Mouse (Mus musculus) kidney, postnatal 0 days (tissue): ENCODE measurements around the gene Aars. TPM values are rescaled to one million over a fixed set of nuclear protein-coding genes. Genes with fewer than 3 reads are reported as not detected.

Source experiments
- ATAC-seq: fragments of 200-750 bp; cut with Nextera tagmentation; replicated peaks from 2 replicates; pipeline ENCODE4 v1.8.0; 2017; ENCODE audit warnings: low read depth, moderate number of reproducible peaks, moderate TSS enrichment, moderate library complexity; ENCODE audit not compliant: low FRiP score
- DNase-seq: peaks from one replicate; pipeline ENCODE4 v3.0.0-alpha.2; 2016; ENCODE audit warnings: low spot score
- H3K27ac ChIP-seq: fragments of 300-500 bp; sonication (generic); 2 replicates; pipeline ENCODE4 v1.5.1; 2014; ENCODE audit warnings: mild to moderate bottlenecking
- H3K27me3 ChIP-seq: fragments of 300-500 bp; sonication (generic); 2 replicates; pipeline ENCODE4 v1.6.1; 2014; ENCODE audit warnings: low read length, mixed read lengths; ENCODE audit not compliant: insufficient read depth
- H3K36me3 ChIP-seq: fragments of 300-500 bp; sonication (generic); 2 replicates; pipeline ENCODE4 v1.6.1; 2014; ENCODE audit warnings: low read length, mixed read lengths; ENCODE audit not compliant: insufficient read depth
- H3K4me1 ChIP-seq: fragments of 300-500 bp; sonication (generic); replicated peaks from 2 replicates; pipeline ENCODE4 v1.6.1; 2014; ENCODE audit warnings: antibody characterized with exemption, low read length, mixed read lengths; ENCODE audit not compliant: insufficient read depth
- H3K4me2 ChIP-seq: fragments of 300-500 bp; sonication (generic); 2 replicates; pipeline ENCODE4 v1.6.1; 2014; ENCODE audit warnings: mild to moderate bottlenecking, low read length, moderate library complexity, mixed read lengths
- H3K4me3 ChIP-seq: fragments of 300-500 bp; sonication (generic); replicated peaks from 2 replicates; pipeline ENCODE4 v1.5.1; 2014; ENCODE audit warnings: low read depth, low read length
- H3K9ac ChIP-seq: fragments of 300-500 bp; sonication (generic); 2 replicates; pipeline ENCODE4 v1.6.1; 2014; ENCODE audit warnings: low read depth, low read length
- H3K9me3 ChIP-seq: fragments of 300-500 bp; sonication (generic); replicated peaks from 2 replicates; pipeline ENCODE4 v1.6.1; 2016; ENCODE audit warnings: low read length, inconsistent platforms, mixed read lengths
- CTCF ChIP-seq: IDR thresholded peaks from 2 replicates; pipeline ENCODE4 v1.5.1; 2016; ENCODE audit warnings: antibody characterized with exemption, low read depth, mild to moderate bottlenecking, moderate library complexity
- WGBS: fragments of 180-500 bp; shearing (Covaris S2); extraction: QIAGEN DNeasy Blood & Tissue Kit; methylation state at CpG from one replicate; pipeline ENCODE4 v1.1.7; 2014; 5-methylcytosine and 5-hydroxymethylcytosine counted together
- polyA plus RNA-seq: library from polyadenylated mRNA; unstranded; fragments of >200 nt; fragmentation: Nextera tagmentation; extraction: Ambion mirVana; gene quantifications from 2 replicates; pipeline ENCODE4 v1.2.1, GENCODE M21; 2015

Gene Aars
- polyA plus RNA-seq, 1 experiment from 2014 or later, result 39.6 TPM

GRCm38 (mm10) chr8:111036591-111036990 is 3.6 kb downstream of the Aars start:
- TF ChIP-seq CTCF, result no peak
- no peak overlapping the region for H3K27ac ChIP-seq
- 91% methylated on average over 15 of the region's 15 CpGs for WGBS
- no peaks in the 10 kb centered on the region for H3K27me3 ChIP-seq
- no peaks in the 10 kb centered on the region for H3K9me3 ChIP-seq
- no peak for ATAC-seq
- no peak overlapping the region for H3K4me3 ChIP-seq
- H3K4me1 ChIP-seq, result no peaks in the 10 kb centered on the region; the same call in 1 of the 2 replicates
- peaks cover 32% of the 10 kb centered on the region for H3K36me3 ChIP-seq
- H3K4me2 ChIP-seq, result peak overlapping the region; percentile 2; the same call in 1 of the 2 replicates
- H3K9ac ChIP-seq, result no peak overlapping the region
- DNase-seq, result no peak

GRCm38 (mm10) chr8:111042546-111042945 is 9.6 kb downstream of the Aars start:
- Histone ChIP-seq H3K4me1 (no peaks in the 10 kb centered on the region), H3K4me3 (no peak overlapping the region), H3K27me3 (no peaks in the 10 kb centered on the region), H3K9ac (no peak overlapping the region), H3K9me3 (no peaks in the 10 kb centered on the region), H3K36me3 (peaks cover 80% of the 10 kb centered on the region), H3K4me2 (no peak overlapping the region), H3K27ac (no peak overlapping the region)
- ATAC-seq (no peak), DNase-seq (no peak)
- TF ChIP-seq CTCF, result no peak
- 90% methylated on average over 19 of the region's 19 CpGs for WGBS

GRCm38 (mm10) chr8:111044003-111044734 is 11.2 kb downstream of the Aars start:
- WGBS, result 55% methylated on average over 2 of the region's 2 CpGs
- Histone ChIP-seq H3K4me3 (no peak overlapping the region), H3K36me3 (peaks cover 87% of the 10 kb centered on the region), H3K4me2 (no peak overlapping the region), H3K27ac (no peak overlapping the region), H3K9me3 (no peaks in the 10 kb centered on the region), H3K9ac (no peak overlapping the region), H3K4me1 (no peaks in the 10 kb centered on the region), H3K27me3 (no peaks in the 10 kb centered on the region)
- ATAC-seq, result no peak
- DNase-seq, result no peak
- TF ChIP-seq CTCF, result peak; percentile 41

GRCm38 (mm10) chr8:111048694-111049093 is 15.8 kb downstream of the Aars start:
- H3K27me3 ChIP-seq, result no peaks in the 10 kb centered on the region
- no peak overlapping the region for H3K9ac ChIP-seq
- no peak for DNase-seq
- no peaks in the 10 kb centered on the region for H3K9me3 ChIP-seq
- no peaks in the 10 kb centered on the region for H3K4me1 ChIP-seq
- peaks cover 89% of the 10 kb centered on the region for H3K36me3 ChIP-seq
- H3K4me3 ChIP-seq, result no peak overlapping the region
- no peak overlapping the region for H3K4me2 ChIP-seq
- WGBS, result 90% methylated on average over 2 of the region's 2 CpGs
- ATAC-seq, result no peak
- TF ChIP-seq CTCF, result no peak
- no peak overlapping the region for H3K27ac ChIP-seq

GRCm38 (mm10) chr8:111049106-111049505 is 16.2 kb downstream of the Aars start:
- 96% methylated on average over 7 of the region's 7 CpGs for WGBS
- TF ChIP-seq CTCF, result no peak
- Histone ChIP-seq H3K4me1 (no peaks in the 10 kb centered on the region), H3K4me2 (no peak overlapping the region), H3K27ac (no peak overlapping the region), H3K36me3 (peaks cover 90% of the 10 kb centered on the region), H3K9me3 (no peaks in the 10 kb centered on the region), H3K27me3 (no peaks in the 10 kb centered on the region), H3K4me3 (no peak overlapping the region), H3K9ac (no peak overlapping the region)
- DNase-seq, result no peak
- ATAC-seq, result no peak

- Histone ChIP-seq H3K36me3 (peaks cover 61% of the 10 kb centered on the region), H3K27me3 (no peaks in the 10 kb centered on the region), H3K4me3 (no peak overlapping the region), H3K4me2 (no peak overlapping the region), H3K9ac (no peak overlapping the region), H3K9me3 (no peaks in the 10 kb centered on the region), H3K4me1 (peaks cover 3% of the 10 kb centered on the region; the same call in 1 of the 2 replicates), H3K27ac (no peak overlapping the region)
- TF ChIP-seq CTCF, result no peak; the same call in 1 of the 2 replicates
- DNase-seq (no peak), ATAC-seq (no peak)
- WGBS, result 95% methylated on average over 12 of the region's 12 CpGs
Observed at GRCm38 (mm10) chr8:111053827-111054518, 21.0 kb downstream of the Aars start.
